Mouse (Mus musculus): ENCODE data around the gene Sgms1.
A peak's percentile ranks its signal among the peaks of the same experiment; 100 is the strongest.
"Not testable (repeated sequence)": the region's sequence is repeated elsewhere in the genome, so short reads cannot be mapped to it uniquely, and the experiment has no call there.

Gene Sgms1

GRCm38 (mm10) chr19:32325100-32325768 is 64.3 kb downstream of the Sgms1 start:
- no peak for DNase-seq (ENCODE audit: low spot score in 2 of 2)

GRCm38 (mm10) chr19:32324550-32324949 is 65.0 kb downstream of the Sgms1 start:
- DNase-seq (ENCODE audit: low spot score in 2 of 2), result no peak

- no peak for DNase-seq (ENCODE audit: low spot score in 2 of 2)
These were observed 66.4 kb downstream of the Sgms1 start for GRCm38 (mm10) chr19:32323070-32323469.

- DNase-seq (ENCODE audit: low spot score in 2 of 2), result peak; percentile 29 to 59
These were observed 67.0 kb downstream of the Sgms1 start for GRCm38 (mm10) chr19:32322429-32323035.

GRCm38 (mm10) chr19:32320366-32320666 is 69.2 kb downstream of the Sgms1 start:
- peak in 1 of 2 experiments; percentile 53 for DNase-seq (ENCODE audit: low spot score in 2 of 2)

GRCm38 (mm10) chr19:32319531-32320365 is 69.8 kb downstream of the Sgms1 start:
- DNase-seq (ENCODE audit: low spot score in 2 of 2), result no peak

GRCm38 (mm10) chr19:32319057-32319456 is 70.5 kb downstream of the Sgms1 start:
- no peak for DNase-seq (ENCODE audit: low spot score in 2 of 2)

GRCm38 (mm10) chr19:32317347-32317746 is 72.2 kb downstream of the Sgms1 start:
- DNase-seq (ENCODE audit: low spot score in 2 of 2), result not testable (repeated sequence)

GRCm38 (mm10) chr19:32313304-32313703 is 76.2 kb downstream of the Sgms1 start:
- no peak for DNase-seq (ENCODE audit: low spot score in 2 of 2)

- DNase-seq (ENCODE audit: low spot score in 2 of 2), result no peak
These were observed 77.8 kb downstream of the Sgms1 start for GRCm38 (mm10) chr19:32311762-32312161.

- DNase-seq (ENCODE audit: low spot score in 2 of 2), result no peak
These were observed 78.5 kb downstream of the Sgms1 start for GRCm38 (mm10) chr19:32311063-32311462.

- no peak for DNase-seq (ENCODE audit: low spot score in 2 of 2)
These were observed 79.0 kb downstream of the Sgms1 start for GRCm38 (mm10) chr19:32310483-32310882.

GRCm38 (mm10) chr19:32309346-32309745 is 80.2 kb downstream of the Sgms1 start:
- no peak for DNase-seq (ENCODE audit: low spot score in 2 of 2)

- no peak for DNase-seq (ENCODE audit: low spot score in 2 of 2)
These were observed 81.2 kb downstream of the Sgms1 start for GRCm38 (mm10) chr19:32308311-32308710.

GRCm38 (mm10) chr19:32304898-32305297 is 84.6 kb downstream of the Sgms1 start:
- DNase-seq (ENCODE audit: low spot score in 2 of 2), result no peak

GRCm38 (mm10) chr19:32304008-32304873 is 85.3 kb downstream of the Sgms1 start:
- DNase-seq (ENCODE audit: low spot score in 2 of 2), result no peak

GRCm38 (mm10) chr19:32302835-32303381 is 86.6 kb downstream of the Sgms1 start:
- DNase-seq (ENCODE audit: low spot score in 2 of 2), result no peak

GRCm38 (mm10) chr19:32301568-32301967 is 87.9 kb downstream of the Sgms1 start:
- DNase-seq (ENCODE audit: low spot score in 2 of 2), result no peak

GRCm38 (mm10) chr19:32298221-32298620 is 91.3 kb downstream of the Sgms1 start:
- DNase-seq (ENCODE audit: low spot score in 2 of 2), result no peak

- DNase-seq (ENCODE audit: low spot score in 2 of 2), result no peak
These were observed 92.7 kb downstream of the Sgms1 start for GRCm38 (mm10) chr19:32296863-32297262.

GRCm38 (mm10) chr19:32295581-32295980 is 93.9 kb downstream of the Sgms1 start:
- DNase-seq (ENCODE audit: low spot score in 2 of 2), result no peak
